Mouse (Mus musculus) myocyte (in vitro differentiated cells): ENCODE measurements around the gene Ankrd23. TPM values are rescaled to one million over a fixed set of nuclear protein-coding genes. Genes with fewer than 3 reads are reported as not detected.

Source experiments
- H3K27me3 ChIP-seq: one replicate; pipeline ENCODE4 v1.6.1; 2011; ENCODE audit not compliant: control insufficient read depth, insufficient read depth, insufficient read length
- H3K36me3 ChIP-seq: one replicate; pipeline ENCODE4 v1.6.1; 2011; ENCODE audit not compliant: control insufficient read depth, insufficient read depth
- H3K4me2 ChIP-seq: one replicate; pipeline ENCODE4 v1.6.1; 2011; ENCODE audit warnings: low read depth, control low read depth
- H3K4me3 ChIP-seq: one replicate; pipeline ENCODE4 v1.5.1; 2011; ENCODE audit warnings: mild to moderate bottlenecking, control low read depth, moderate library complexity
- H3K79me2 ChIP-seq: one replicate; pipeline ENCODE4 v1.6.1; 2011; ENCODE audit not compliant: control insufficient read depth, insufficient read depth
- H3ac ChIP-seq: one replicate; pipeline ENCODE4 v1.6.1; 2011; ENCODE audit not compliant: control insufficient read depth, insufficient read length
- CEBPB ChIP-seq: IDR thresholded peaks from 2 replicates; pipeline ENCODE4 v1.6.1; 2011; ENCODE audit warnings: mild to moderate bottlenecking, moderate library complexity; ENCODE audit not compliant: poor library complexity, insufficient read depth, severe bottlenecking
- E2F4 ChIP-seq: IDR thresholded peaks from one replicate; pipeline ENCODE4 v1.6.1; 2011; ENCODE audit warnings: mild to moderate bottlenecking, control low read depth, moderate library complexity; ENCODE audit not compliant: insufficient read depth
- MAX ChIP-seq: IDR thresholded peaks from one replicate; pipeline ENCODE4 v1.6.1; 2011; ENCODE audit warnings: low read depth, mild to moderate bottlenecking, control low read depth
- MYOD1 ChIP-seq, 3 experiments: IDR thresholded peaks; one replicate each; pipeline ENCODE4 v1.6.1; 2011; ENCODE audit warnings: control low read depth in 2 of 3, low read depth in 2 of 3, mild to moderate bottlenecking in 2 of 3, moderate library complexity in 1 of 3; ENCODE audit not compliant: insufficient read length in 2 of 3, control insufficient read depth in 1 of 3
- MYOG ChIP-seq, 3 experiments: IDR thresholded peaks; one replicate each; pipeline ENCODE4 v1.6.1; 2011; ENCODE audit warnings: control low read depth in 2 of 3, low read depth in 2 of 3, mild to moderate bottlenecking in 2 of 3; ENCODE audit not compliant: insufficient read length in 2 of 3, control insufficient read depth in 1 of 3, insufficient read depth in 1 of 3
- POLR2A ChIP-seq: IDR thresholded peaks from one replicate; pipeline ENCODE4 v1.6.1; 2011; ENCODE audit warnings: low read depth, mild to moderate bottlenecking, control low read depth, moderate library complexity; ENCODE audit not compliant: insufficient read length
- POLR2AphosphoS2 ChIP-seq: IDR thresholded peaks from one replicate; pipeline ENCODE4 v1.6.1; 2011; ENCODE audit warnings: low read depth, control low read depth; ENCODE audit not compliant: insufficient read length
- REST ChIP-seq: IDR thresholded peaks from one replicate; pipeline ENCODE4 v1.6.1; 2011; ENCODE audit warnings: mild to moderate bottlenecking, control low read depth, moderate library complexity; ENCODE audit not compliant: insufficient read depth, insufficient read length
- SRF ChIP-seq: IDR thresholded peaks from one replicate; pipeline ENCODE4 v1.6.1; 2011; ENCODE audit warnings: low read depth; ENCODE audit not compliant: control insufficient read depth, insufficient read length
- TCF12 ChIP-seq: IDR thresholded peaks from one replicate; pipeline ENCODE4 v1.6.1; 2011; ENCODE audit warnings: mild to moderate bottlenecking, control low read depth; ENCODE audit not compliant: poor library complexity, insufficient read depth, severe bottlenecking
- TCF3 ChIP-seq: IDR thresholded peaks from one replicate; pipeline ENCODE4 v1.6.1; 2011; ENCODE audit warnings: low read depth, control low read depth; ENCODE audit not compliant: insufficient read length
- USF1 ChIP-seq: IDR thresholded peaks from one replicate; pipeline ENCODE4 v1.6.1; 2011; ENCODE audit warnings: low read depth, mild to moderate bottlenecking, control low read depth, moderate library complexity
- polyA plus RNA-seq: library from polyadenylated mRNA; unstranded; fragments of >200 nt; fragmentation: generic; extraction: Trizol; gene quantifications from one replicate; pipeline ENCODE4 v1.2.1, GENCODE M21; 2012; ENCODE audit warnings: missing spikeins

The Ankrd23 gene
- polyA plus RNA-seq, 1 experiment = 78.6 TPM

- H3ac ChIP-seq = peak overlapping the region; percentile 39
- no peaks in the 10 kb centered on the region for H3K27me3 ChIP-seq
- H3K4me3 ChIP-seq = peak overlapping the region; percentile 37
- H3K36me3 ChIP-seq = peaks cover 17% of the 10 kb centered on the region
- H3K79me2 ChIP-seq = peaks cover 19% of the 10 kb centered on the region
- peak overlapping the region; percentile 70 for H3K4me2 ChIP-seq
- TF ChIP-seq MYOD1 (IDR thresholded peaks at IDR 0.05; ENCODE audit: control insufficient read depth in 1 of 3, insufficient read length in 2 of 3, low read depth in 2 of 3) = no peak
- TF ChIP-seq REST = no peak
- TF ChIP-seq MYOG (IDR thresholded peaks at IDR 0.05; ENCODE audit: control insufficient read depth in 1 of 3, insufficient read depth in 1 of 3, insufficient read length in 2 of 3, low read depth in 2 of 3) = no peak
- no peak for TF ChIP-seq MAX
- no peak for TF ChIP-seq POLR2A
- no peak for TF ChIP-seq SRF
- TF ChIP-seq TCF3 = no peak
- no peak for TF ChIP-seq USF1
- TF ChIP-seq TCF12 = no peak
- TF ChIP-seq E2F4 = no peak
- TF ChIP-seq POLR2AphosphoS2 = no peak
- no peak for TF ChIP-seq CEBPB
These were observed 9.3 kb upstream of the Ankrd23 start for GRCm38 (mm10) chr1:36545845-36546600.

- no peaks in the 10 kb centered on the region for H3K27me3 ChIP-seq
- no peak for TF ChIP-seq POLR2AphosphoS2
- no peak for TF ChIP-seq MYOD1 (IDR thresholded peaks at IDR 0.05; ENCODE audit: control insufficient read depth in 1 of 3, insufficient read length in 2 of 3, low read depth in 2 of 3)
- TF ChIP-seq MYOG (IDR thresholded peaks at IDR 0.05; ENCODE audit: control insufficient read depth in 1 of 3, insufficient read depth in 1 of 3, insufficient read length in 2 of 3, low read depth in 2 of 3) = no peak
- TF ChIP-seq TCF12 = no peak
- TF ChIP-seq MAX = no peak
- no peak for TF ChIP-seq POLR2A
- TF ChIP-seq E2F4 = no peak
- TF ChIP-seq USF1 = no peak
- TF ChIP-seq CEBPB = no peak
- TF ChIP-seq SRF = no peak
- TF ChIP-seq TCF3 = no peak
- no peak for TF ChIP-seq REST
- peaks cover 12% of the 10 kb centered on the region for H3K36me3 ChIP-seq
- peak overlapping the region; percentile 27 for H3K4me2 ChIP-seq
- H3K4me3 ChIP-seq = peak overlapping the region; percentile 37
- peaks cover 15% of the 10 kb centered on the region for H3K79me2 ChIP-seq
- no peak overlapping the region for H3ac ChIP-seq
These were observed 8.7 kb upstream of the Ankrd23 start for GRCm38 (mm10) chr1:36545382-36545781.

- H3K4me2 ChIP-seq = no peak overlapping the region
- no peak overlapping the region for H3ac ChIP-seq
- no peaks in the 10 kb centered on the region for H3K27me3 ChIP-seq
- H3K36me3 ChIP-seq = no peaks in the 10 kb centered on the region
- H3K4me3 ChIP-seq = no peak overlapping the region
- H3K79me2 ChIP-seq = peaks cover 15% of the 10 kb centered on the region
- TF ChIP-seq TCF3 (no peak), MAX (no peak), POLR2A (no peak), MYOG (IDR thresholded peaks at IDR 0.05; ENCODE audit: control insufficient read depth in 1 of 3, insufficient read depth in 1 of 3, insufficient read length in 2 of 3, low read depth in 2 of 3) (peak in 2 of 3 experiments; percentile 41 to 51), MYOD1 (IDR thresholded peaks at IDR 0.05; ENCODE audit: control insufficient read depth in 1 of 3, insufficient read length in 2 of 3, low read depth in 2 of 3) (peak in 1 of 3 experiments; percentile 66)
These were observed 6.2 kb upstream of the Ankrd23 start for GRCm38 (mm10) chr1:36542925-36543324.

GRCm38 (mm10) chr1:36541844-36542243, 5.2 kb upstream of the Ankrd23 start:
- Histone ChIP-seq H3K4me3 (no peak overlapping the region), H3ac (no peak overlapping the region), H3K4me2 (no peak overlapping the region), H3K27me3 (no peaks in the 10 kb centered on the region), H3K79me2 (peaks cover 15% of the 10 kb centered on the region), H3K36me3 (no peaks in the 10 kb centered on the region)
- TF ChIP-seq TCF3 (no peak), MYOD1 (IDR thresholded peaks at IDR 0.05; ENCODE audit: control insufficient read depth in 1 of 3, insufficient read length in 2 of 3, low read depth in 2 of 3) (peak in 1 of 3 experiments; percentile 53), SRF (no peak)

GRCm38 (mm10) chr1:36540807-36541206, 4.1 kb upstream of the Ankrd23 start:
- Histone ChIP-seq H3K27me3 (no peaks in the 10 kb centered on the region), H3K36me3 (no peaks in the 10 kb centered on the region), H3ac (no peak overlapping the region), H3K4me2 (no peak overlapping the region), H3K79me2 (peaks cover 7% of the 10 kb centered on the region), H3K4me3 (no peak overlapping the region)
- TF ChIP-seq POLR2AphosphoS2 = no peak
